In the genomic region with DNA sequence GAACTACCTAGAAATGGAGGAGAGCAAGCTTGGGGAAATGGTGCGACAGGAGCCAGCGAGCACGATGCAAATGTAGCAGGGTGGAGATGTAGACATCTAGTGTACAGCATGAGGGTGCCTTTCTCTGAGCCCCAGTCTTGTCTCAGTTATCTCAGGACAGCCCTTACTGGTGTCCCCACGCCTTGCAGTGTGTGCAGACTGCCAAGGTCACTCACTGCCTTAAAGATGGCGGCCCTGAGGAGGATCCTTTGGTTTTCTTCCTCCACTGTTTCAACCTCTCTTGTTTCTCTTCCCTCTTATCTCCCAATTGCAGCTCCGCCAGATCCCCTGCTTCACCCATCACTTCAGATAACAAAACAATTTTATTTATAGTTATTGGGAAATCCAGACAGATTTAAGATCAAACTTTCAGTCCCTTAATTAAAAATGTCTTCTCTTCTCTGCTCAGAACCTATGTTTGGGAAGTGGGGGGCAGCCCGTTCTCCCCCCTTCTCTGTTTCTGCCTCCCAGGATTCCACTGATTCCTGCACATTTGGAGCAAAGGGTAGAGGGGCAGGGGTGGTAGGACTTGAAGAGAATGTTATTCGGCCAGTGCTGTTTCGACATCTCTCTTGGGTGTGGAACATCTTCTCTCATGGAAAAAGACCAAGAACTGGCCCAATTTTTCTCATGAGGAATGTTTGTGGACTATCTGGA, we compare ENCODE assay signal across 13 mouse cellular contexts.
"Had no signal": no experiment of that assay in that cellular context is flagged by ENCODE, and none has a peak within 500 bp of the region (broad histone marks: within the 10 kb centered on the region; RNA-seq: fewer than 3 reads in every experiment).

No protein-coding gene starts in this region.

- DNase-seq: kidney, adult 11 months; kidney, adult 9 months; kidney, postnatal 10 days; kidney, postnatal 4 days; lung, embryonic 14.5 days; thymus, postnatal 4 days had no signal

- H3K9me3 ChIP-seq: limb, embryonic 10.5 days; liver, embryonic 15.5 days; midbrain, embryonic 12.5 days; neural tube, embryonic 15.5 days had no signal

- H3K27me3 ChIP-seq: liver, embryonic 15.5 days; midbrain, embryonic 12.5 days; neural tube, embryonic 15.5 days had no signal

- H3K36me3 ChIP-seq: limb, embryonic 10.5 days; liver, embryonic 15.5 days; midbrain, embryonic 12.5 days; neural tube, embryonic 15.5 days had no signal

- H3K9ac ChIP-seq: liver, embryonic 15.5 days; lung, embryonic 14.5 days; midbrain, embryonic 12.5 days; neural tube, embryonic 15.5 days had no signal

- H3K4me3 ChIP-seq: layer of hippocampus, adult 2 months; limb, embryonic 10.5 days; liver, embryonic 15.5 days; midbrain, embryonic 12.5 days; neural tube, embryonic 15.5 days had no signal

- H3K4me2 ChIP-seq: liver, embryonic 11.5 days; liver, embryonic 15.5 days; lung, embryonic 14.5 days; midbrain, embryonic 12.5 days; neural tube, embryonic 15.5 days had no signal

- H3K4me1 ChIP-seq: limb, embryonic 10.5 days; liver, embryonic 15.5 days; neural tube, embryonic 15.5 days had no signal

- H3K27ac ChIP-seq: layer of hippocampus, adult 2 months; limb, embryonic 10.5 days; liver, embryonic 15.5 days; midbrain, embryonic 12.5 days; neural tube, embryonic 15.5 days; stomach, postnatal 0 days had no signal
